Mouse (Mus musculus) bone marrow macrophage, adult 2 months (primary cell): ENCODE data around the gene H2afy.

Experiments used
- CTCF ChIP-seq: IDR thresholded peaks from 2 replicates; pipeline ENCODE4 v1.5.1; 2012; ENCODE audit warnings: low read depth, mild to moderate bottlenecking, low read length, moderate library complexity
- POLR2A ChIP-seq: IDR thresholded peaks from 2 replicates; pipeline ENCODE4 v1.6.1; 2012; ENCODE audit warnings: mild to moderate bottlenecking, low read depth, low read length, borderline replicate concordance

GRCm38 (mm10) chr13:56110694-56111531, 25.2 kb downstream of the H2afy start:
- TF ChIP-seq CTCF (no peak), POLR2A (no peak)
